Mouse (Mus musculus) telencephalon, adult 2 months (tissue): Measurements from ENCODE around the gene Thsd7a.

ENCODE experiments used
- DNase-seq: peaks from one replicate; pipeline ENCODE4 v3.0.0-alpha.2; 2011; ENCODE audit warnings: low read depth, low spot score

The Thsd7a gene

DNA sequence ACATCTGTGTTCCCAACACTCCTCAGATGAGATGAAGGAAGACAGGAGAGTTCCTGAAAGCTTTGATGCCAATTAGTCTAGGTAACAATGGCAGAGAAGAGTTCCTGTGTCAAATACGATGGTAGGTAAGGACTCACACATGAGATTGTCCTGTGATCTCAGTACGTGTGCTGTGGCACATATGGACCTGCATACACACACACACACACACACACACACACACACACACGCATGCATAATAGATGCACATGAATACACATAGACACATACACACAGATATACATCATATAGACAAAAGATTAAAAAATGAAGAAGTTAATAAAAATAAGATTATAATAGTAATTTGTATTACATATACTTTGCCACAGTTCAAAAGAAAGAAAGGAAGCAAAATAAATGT is 56.0 kb downstream of the Thsd7a start:
- DNase-seq = no peak

DNA sequence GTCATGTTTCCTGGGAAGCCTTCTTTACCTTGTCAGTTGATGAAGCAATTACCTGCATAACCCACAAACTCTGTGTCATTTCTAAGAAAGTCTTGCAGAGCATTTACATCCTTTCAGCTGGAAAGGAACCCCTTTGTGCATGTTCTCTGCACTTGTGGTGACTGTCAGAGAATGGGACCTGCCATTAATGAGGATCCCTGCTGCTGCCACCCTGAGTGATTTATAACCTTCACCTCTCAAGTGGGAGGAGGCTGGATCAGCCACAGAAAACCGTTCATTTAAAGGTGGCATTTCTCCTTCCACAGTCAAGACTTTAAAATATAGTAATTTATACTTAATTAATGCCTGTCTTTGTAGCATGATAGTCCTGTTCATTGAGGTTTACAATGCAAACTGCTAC is 99.6 kb downstream of the Thsd7a start:
- DNase-seq = no peak

DNA sequence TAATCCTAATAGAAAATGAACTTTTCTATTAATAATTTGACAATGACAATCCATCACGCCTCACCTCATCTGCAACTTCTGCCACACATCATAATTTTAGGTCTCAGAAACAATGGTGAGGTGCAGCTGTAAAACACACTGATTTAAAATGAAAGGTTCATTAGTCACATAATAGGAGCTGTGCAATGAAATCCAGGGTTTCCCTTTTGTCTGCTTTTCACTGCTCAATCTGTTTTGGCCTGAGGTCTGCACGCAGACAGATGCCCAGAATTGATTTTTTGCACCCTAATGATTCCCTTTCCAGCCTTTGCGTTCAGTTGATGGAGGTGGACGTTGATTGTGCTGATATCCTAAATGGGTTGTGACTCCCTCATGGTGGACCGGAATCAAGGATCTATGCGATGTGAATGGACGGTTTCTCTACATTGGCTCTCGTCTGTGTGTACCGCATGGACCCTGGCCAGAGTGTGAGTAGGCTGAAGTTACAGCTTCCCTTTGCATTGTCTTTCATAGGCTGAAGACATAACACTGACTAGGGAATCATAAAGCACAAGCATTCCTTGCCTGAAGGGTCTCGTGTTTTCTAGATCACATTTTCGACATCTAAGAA is 120.5 kb downstream of the Thsd7a start:
- DNase-seq = no peak

DNA sequence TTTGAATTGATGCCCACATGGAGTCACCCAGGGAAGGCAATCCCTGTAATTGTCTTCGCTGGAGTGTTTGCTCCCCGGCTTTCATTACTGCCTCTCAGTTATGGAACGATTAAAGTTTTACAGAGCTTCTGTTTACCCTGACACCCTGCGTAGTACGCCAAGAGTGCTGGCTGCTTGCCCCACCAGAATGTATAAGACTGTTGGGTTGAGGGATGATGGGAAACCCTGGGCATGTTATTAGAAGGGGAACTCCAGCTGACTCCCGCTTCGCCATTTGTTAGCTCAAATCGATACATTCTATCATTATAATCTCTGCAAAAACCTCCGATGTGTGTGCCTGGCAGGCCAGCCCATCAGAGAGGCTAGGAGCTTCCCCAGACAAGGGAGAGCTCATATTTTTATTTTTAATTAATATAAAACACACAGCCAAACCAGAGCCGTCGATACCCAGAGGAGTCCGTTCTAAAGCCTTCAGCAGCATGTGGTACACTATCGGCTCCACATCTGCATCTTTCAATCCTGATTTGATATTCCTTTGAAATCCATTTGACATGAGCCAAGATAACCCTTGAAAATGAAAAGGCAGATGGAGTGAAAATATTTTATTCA is 142.5 kb downstream of the Thsd7a start:
- DNase-seq = no peak

DNA sequence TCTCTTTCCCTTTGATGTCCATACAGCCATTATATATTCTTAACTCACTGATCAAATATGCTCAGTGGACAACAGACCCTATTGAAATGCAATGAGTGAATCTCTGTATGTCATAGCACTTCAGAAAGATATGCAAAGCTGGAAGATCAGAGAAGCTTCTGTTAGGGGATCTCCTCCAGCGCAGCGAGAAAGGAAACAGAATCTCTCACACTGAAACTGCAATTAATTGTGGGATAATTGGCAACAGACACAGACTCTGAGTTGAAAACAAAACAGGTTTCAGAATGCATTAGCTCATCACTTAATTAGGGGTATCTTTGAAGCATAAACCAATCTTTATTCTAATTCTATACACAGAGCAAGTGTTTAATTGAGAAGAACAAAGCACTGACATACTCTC is 146.3 kb downstream of the Thsd7a start:
- DNase-seq = no peak

DNA sequence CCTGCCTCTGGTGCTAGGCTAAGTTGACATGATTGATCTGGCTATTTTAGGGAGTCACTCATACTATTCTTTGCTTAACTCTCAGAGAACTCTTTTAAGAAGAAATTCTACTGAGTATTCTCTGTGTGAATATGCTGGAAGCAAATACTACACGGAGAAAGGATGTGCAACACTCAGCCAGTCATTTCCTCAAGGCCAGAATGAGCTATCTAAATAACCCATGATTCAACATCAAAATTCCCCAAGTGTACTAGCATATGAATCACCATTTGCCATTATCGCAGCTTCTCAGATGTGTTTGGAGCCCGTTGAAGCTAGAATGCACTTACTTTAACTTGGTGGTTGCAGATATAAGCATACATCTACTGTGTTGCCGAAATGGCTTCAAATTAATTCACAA is 147.0 kb downstream of the Thsd7a start:
- DNase-seq = no peak

DNA sequence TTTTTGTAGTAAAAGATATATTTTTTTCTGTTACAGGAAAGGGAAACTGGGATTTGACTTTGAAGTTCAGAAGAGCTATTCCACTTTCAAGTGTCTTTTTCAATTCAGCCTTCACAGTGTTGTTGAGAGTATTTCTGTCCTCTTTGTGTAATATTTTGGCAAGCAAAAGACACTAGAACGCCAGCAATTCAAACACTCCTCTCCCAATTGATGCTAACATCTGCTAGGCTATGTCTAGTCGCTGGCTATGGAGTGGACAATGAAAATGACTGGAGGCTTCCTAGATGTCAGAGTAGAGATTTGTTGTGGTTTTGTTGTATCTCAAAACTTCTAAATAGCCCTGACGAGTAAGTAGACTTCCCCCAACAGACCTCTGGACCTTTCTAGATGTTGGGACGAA is 164.8 kb downstream of the Thsd7a start:
- DNase-seq = peak; percentile 15

DNA sequence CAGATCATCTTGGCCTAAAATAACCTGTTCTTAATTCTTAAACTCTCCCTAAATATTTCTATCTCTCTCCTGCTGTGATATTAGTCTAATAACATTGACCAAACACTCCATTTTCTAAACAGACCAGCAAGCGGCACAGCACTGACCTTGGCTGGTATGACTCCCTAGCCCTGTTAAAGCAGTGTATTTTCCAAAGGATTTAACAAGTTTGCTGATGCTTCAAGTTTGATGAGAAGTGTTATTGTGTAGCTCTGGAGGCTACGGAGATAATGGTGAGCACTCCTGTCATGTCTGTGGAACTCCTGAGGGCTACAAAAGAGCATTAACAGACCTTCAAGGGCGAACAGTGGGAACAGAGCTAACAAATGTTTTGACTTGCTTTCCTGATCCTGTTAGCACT is 168.1 kb downstream of the Thsd7a start:
- no peak for DNase-seq

DNA sequence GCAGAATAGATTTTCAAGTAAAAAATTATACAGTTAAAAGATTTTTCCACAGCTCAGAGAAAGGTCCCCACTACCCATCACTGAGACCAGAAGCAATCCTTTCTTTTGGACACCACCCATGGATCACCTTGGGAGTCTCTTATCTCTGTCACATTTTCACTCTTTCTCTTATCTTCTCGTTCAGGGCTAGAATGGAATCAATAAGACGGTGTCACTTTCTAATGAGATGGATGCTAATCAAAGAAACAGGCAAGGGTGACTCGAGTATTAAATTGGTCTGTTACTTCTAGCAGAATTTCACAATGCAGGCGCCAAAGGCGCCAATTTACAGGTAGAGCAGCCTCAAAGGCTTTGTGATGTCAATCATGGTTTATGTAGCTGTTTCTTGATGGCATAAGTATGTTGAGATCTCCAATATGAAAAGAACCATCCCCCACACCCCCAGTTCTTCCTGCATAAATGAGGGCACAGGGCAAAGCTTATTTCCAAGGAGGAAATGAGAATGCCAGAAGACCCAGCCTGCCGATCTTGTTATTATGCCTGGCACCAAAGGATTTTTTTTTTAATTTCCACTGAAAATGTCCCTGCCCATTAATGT is 173.5 kb downstream of the Thsd7a start:
- no peak for DNase-seq

DNA sequence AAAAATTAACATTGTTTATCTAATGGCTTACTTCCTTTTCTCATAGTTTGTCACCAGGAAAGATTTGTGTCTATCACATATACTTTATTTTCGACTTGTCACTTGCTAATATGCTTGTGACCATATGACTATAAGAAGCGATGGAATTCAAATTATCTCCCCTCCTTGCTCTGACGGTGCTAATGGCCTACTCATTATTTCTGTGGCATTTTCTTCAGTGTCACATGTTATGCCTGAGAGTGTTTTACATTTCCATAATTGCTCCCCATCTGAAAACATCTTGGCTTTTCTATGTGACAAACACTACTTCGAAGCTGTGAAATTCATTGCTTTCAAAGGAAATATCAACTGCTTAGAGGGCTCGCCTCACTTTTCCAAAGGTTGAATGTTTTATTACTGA is 177.0 kb downstream of the Thsd7a start:
- no peak for DNase-seq

DNA sequence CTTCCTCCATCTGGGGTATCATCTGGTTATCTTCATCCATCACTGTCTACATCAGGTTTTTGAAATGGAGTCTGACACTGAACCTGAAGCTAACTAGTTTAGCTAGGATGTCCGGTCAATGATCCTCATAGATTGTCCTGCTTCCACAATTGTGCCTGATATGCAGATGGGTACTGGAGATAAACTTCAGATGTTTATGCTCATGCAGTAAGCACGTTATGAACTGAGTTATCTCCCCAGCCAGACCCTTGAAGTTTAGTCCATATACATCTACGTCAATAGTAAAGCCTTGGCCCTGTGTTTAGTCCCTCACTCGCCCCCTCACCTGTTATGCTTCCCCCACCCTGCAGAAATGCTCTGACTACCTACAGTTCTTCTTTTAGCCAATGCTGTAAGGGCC is 184.1 kb downstream of the Thsd7a start:
- DNase-seq = no peak

DNA sequence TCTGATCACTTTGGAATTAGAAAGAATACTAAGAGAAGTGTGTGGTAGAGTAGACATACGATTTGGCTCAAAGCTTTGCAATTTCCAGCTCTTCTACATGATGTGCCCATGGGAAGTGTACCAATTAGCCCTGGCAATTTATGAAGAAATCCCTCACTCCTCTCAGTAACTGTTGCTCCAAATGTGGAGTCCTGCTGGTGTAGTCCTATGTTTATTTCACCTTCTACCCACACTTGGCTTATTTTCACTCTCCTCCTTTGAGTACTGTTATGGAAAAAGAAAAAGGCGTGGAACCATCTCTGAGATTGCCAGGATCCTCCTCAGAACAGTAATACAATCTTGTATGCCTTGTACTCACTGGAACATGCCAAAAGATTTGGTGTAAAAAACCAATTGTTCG is 186.9 kb downstream of the Thsd7a start:
- DNase-seq = peak; percentile 51

DNA sequence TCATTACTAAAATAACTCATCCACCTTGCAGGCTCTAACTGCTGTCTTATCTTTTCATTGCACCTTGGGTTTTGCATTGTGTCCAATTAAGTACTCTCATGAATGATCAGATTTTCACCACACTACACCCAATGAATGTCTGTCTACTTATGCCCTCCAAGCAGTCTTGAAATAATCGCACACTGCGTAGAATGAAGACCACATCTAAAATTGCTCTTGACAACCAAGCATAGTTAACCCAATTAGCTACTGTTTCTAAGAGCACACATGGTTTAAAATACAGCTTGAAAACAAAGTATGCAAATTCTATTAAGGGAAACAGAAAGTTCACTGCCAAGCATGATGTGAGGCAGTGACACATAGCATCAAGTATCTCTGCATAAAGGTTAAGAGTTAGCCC is 188.7 kb downstream of the Thsd7a start:
- no peak for DNase-seq

DNA sequence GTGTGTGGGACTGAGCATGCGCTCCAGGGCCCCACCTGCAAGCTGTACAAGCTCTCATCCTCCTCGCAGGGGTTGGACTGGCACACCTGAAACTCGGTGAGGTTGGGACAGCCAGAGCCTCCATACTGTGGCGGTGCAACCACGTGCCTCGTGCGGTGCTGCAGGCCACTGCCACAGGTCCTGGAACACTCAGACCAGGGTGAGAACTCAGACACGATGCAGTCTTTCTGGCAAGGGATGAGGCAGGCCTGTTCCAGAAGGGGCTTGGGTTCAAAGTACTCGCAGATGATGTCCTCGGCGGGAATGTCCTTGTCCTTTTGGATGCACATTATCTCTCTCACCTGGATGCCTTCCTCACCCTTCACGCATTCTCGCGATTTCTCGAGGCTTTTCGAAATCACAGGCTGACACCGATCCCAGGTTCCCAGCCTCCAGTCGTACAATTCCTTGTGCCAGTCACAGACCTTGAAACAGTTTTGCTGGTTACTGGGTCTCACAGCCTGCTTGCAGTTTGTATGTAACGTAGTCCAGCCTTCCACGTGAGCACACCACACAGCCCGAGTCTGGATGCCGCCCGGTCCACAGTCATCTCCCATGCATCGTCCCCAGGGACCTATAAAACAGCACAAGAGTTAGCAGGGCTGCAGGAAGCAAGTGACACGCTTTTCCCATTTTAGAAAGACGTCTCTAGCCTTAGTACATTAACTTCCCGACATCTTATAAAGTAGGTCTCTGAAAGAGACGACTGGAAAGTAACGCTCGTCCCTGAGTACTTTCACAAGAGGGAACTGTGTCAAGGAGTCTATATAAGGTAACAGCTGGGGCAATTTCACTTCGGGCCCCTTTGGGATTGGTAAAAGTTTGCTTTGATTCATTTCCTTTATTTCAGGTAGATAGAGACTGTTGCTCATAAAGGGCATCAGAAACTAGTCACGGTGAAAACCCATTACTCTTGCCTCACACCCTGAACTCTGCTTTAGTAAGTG is 193.8 kb downstream of the Thsd7a start:
- no peak for DNase-seq

DNA sequence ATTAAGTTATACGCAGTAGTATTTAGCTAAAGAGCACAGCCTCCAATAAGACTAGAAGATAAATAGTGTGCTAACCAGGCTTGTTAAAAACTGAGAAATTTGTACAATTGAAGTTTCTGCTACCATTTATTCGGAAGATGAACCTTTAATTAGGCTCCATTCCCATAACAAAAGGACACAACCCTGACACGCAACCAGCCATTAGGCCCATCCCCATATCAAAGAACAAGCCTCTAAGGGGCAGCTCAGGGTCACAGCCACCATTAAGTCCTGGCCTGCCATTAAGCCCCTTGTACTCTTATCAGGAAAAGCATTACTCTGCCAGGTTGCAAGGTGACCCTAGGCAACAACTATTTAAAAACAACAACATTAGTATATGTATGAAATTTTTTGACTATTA is 198.0 kb downstream of the Thsd7a start:
- DNase-seq = no peak

DNA sequence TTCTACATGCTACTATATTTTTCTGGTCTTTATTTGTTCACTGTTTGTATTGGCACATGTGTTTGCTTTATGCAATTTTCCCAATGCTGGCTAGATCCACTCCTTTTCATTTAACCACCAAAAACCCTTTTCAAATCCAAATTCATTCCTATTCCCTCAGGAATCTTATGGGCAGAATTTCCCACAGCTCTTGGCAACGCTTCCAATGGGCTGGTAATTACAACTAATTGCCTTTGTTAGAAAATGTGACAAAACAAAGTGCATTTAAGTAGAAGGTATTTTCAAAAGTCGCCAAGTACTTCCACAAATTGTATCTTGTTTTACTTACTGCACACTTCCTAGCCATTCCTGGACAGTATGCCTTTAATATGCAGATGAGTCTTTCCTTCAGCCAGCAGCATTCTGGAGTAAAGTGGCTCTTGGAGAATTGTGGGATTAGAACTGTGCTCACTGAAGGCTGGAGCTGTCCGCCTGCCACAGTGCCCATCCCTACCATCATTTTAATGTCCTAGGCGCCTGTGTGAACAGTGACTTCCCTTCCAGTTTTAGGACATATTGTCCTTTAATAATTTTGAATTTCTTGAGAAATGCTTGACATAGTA is 199.1 kb downstream of the Thsd7a start:
- no peak for DNase-seq

DNA sequence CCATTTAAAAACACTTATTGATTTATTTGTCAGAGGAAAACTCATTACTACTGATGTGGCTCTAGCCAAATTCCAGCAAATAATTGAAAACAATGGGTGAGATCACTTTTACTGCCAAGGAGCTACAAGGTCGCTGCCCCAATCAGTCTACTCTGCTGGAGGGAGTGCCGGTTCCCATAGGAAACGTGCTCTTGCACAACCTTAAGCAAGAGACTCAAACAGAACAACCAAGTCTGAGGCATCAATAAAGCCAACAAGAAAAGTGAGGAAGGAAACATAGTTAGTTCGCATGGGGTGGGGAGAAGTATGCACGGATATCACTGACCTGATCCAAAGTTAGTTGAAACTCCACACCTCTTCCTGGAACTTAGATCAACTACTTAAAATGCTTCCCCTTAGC is 205.1 kb downstream of the Thsd7a start:
- DNase-seq = no peak

DNA sequence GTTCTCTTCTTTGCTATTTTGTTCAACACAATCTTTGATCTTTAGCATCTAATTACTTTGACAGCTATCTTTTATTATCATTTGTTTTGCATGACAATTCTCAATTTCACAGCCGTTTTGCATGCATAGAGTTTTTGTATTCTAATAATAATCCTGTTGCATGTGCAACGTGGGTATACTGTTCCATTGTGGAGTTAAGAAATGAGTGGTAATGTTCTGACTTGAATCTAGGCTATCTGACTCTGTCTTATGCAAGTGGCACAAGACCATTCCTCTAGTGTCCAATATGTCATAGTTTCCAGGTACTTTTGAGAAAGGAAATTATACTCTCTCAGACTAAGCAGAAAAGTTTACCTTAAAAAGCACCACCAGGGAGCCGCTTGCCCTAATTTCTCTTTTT is 206.7 kb downstream of the Thsd7a start:
- DNase-seq = no peak

DNA sequence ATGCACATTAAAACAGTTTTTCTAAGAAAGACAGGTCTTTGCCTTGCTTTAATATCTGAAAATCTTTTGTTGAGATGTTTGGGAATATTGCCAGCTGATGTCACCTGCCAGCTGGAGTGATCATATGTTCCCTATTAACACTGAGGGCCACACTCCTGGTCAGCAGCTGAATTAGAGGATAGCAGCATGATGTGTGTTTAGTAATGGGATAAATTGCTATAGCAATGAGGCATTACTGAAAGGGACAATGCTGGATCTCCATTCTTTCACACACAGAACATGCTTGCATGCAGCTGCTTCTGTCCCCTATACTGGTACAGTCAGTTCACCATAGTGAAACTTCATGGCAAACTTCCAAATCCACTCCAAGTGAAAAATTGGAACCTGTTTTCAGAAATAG is 230.1 kb downstream of the Thsd7a start:
- no peak for DNase-seq

DNA sequence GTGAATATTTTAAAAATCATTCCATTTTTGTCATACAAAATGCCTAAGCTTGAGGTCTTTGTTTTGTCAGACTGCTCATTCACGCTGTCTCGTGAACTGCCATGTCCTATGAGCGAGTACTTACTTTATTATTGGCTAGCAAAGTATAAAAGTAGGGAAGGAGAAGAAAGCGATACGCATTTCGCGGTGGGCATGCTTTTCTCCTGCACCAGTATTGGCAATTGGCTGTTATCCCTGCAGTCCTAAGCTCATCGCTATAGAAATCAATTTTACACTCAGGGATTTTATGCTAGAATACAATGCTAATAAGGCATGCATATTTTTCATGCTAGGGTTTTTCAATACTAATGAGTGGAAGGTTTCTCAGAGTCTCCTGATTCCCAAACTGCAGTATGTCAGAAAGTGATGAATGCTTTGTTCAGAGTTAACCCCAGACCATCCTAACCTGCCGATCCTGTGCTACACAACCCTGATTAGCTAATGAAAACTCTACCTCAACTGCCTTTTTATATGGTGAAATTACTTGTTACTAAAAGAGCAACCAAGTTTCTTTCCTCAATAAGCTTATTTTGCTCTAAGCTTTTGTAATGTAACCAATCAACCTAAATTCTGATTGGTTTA is 230.8 kb downstream of the Thsd7a start:
- no peak for DNase-seq

DNA sequence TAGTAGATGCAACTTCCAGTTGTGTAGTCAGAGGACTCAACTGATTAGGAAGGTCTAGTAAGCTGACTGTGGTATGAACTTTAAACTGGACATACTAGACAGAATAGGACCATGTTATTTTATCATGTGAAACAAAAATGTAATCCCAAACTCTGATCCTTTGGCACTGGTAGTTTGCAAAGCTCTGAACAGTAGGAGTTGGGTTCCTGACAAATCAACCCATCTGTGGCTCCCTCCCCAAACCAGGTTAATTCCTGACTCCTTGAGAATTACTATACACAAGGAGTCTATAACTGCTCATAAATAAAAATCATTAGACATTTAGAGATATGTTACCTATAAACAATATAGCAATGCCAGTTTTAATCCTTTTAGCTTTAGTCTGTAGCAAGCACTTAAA is 231.5 kb downstream of the Thsd7a start:
- no peak for DNase-seq

DNA sequence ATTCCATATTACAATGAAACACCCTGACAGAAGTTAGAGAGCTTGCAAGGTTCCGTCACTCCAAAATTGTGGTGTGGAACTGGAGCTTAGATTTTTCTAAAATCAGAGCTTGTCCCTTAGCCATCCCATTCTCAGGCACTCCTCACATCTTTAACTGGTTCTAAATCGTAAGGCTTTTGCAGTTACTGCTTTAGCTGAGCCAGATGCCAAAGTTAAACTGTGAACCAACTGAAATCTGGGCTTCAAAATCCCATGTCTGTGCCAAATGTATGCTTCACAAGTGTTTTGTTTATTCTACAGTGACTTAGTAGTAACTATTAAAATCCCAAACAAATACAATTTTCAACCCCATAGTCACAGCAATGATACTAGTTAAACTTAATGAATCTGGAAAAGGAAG is 242.3 kb downstream of the Thsd7a start:
- DNase-seq = peak; percentile 31
